Mouse (Mus musculus) Muller cell, postnatal 12 days (primary cell): ENCODE data around the gene Nostrin.

ENCODE experiments used
- DNase-seq: peaks from one replicate; pipeline ENCODE4 v3.0.0-alpha.2; 2015; ENCODE audit errors: inconsistent ontology term

Nostrin gene

GRCm38 (mm10) chr2:69191059-69191458 lies 55.5 kb downstream of the Nostrin start:
- no peak for DNase-seq

- no peak for DNase-seq
Measured at GRCm38 (mm10) chr2:69193555-69193954, 58.0 kb downstream of the Nostrin start.

GRCm38 (mm10) chr2:69205185-69205584 lies 69.6 kb downstream of the Nostrin start:
- DNase-seq: peak; percentile 13

- DNase-seq: peak; percentile 89
Measured at GRCm38 (mm10) chr2:69205791-69206351, 70.3 kb downstream of the Nostrin start, which contains the start of gene Spc25. Gene Spc25 (minus strand): TSS chr2:69206194.

- peak; percentile 9 for DNase-seq
Measured at GRCm38 (mm10) chr2:69206523-69206922, 70.9 kb downstream of the Nostrin start.

GRCm38 (mm10) chr2:69209684-69210083 lies 74.1 kb downstream of the Nostrin start:
- no peak for DNase-seq

- DNase-seq: no peak
Measured at GRCm38 (mm10) chr2:69210773-69211172, 75.2 kb downstream of the Nostrin start, which contains the start of gene G6pc2. Gene G6pc2 (plus strand): TSS chr2:69211073.

GRCm38 (mm10) chr2:69212652-69213051 lies 77.1 kb downstream of the Nostrin start:
- DNase-seq: no peak

- peak; percentile 41 for DNase-seq
Measured at GRCm38 (mm10) chr2:69215242-69215641, 79.6 kb downstream of the Nostrin start.

- DNase-seq: no peak
Measured at GRCm38 (mm10) chr2:69221868-69222416, 86.3 kb downstream of the Nostrin start.

- DNase-seq: no peak
Measured at GRCm38 (mm10) chr2:69222815-69223214, 87.2 kb downstream of the Nostrin start.

- DNase-seq: no peak
Measured at GRCm38 (mm10) chr2:69224724-69225123, 89.1 kb downstream of the Nostrin start.

GRCm38 (mm10) chr2:69226876-69227275 lies 91.3 kb downstream of the Nostrin start:
- DNase-seq: no peak

- no peak for DNase-seq
Measured at GRCm38 (mm10) chr2:69228635-69229034, 93.0 kb downstream of the Nostrin start.

- DNase-seq: no peak
Measured at GRCm38 (mm10) chr2:69230137-69230536, 94.5 kb downstream of the Nostrin start.

GRCm38 (mm10) chr2:69232101-69232500 lies 96.5 kb downstream of the Nostrin start:
- no peak for DNase-seq

GRCm38 (mm10) chr2:69234976-69235678 lies 99.5 kb downstream of the Nostrin start:
- peak; percentile 61 for DNase-seq
